Mouse (Mus musculus) midbrain, embryonic 15.5 days (tissue): ENCODE measurements around the gene Hcn3. TPM values are rescaled to one million over a fixed set of nuclear protein-coding genes. Genes with fewer than 3 reads are reported as not detected.

Experiments
- ATAC-seq: fragments of 200-750 bp; cut with Nextera tagmentation; replicated peaks from 2 replicates; pipeline ENCODE4 v1.8.0; 2017; ENCODE audit warnings: moderate TSS enrichment
- H3K27ac ChIP-seq: fragments of 300-500 bp; sonication (generic); 2 replicates; pipeline ENCODE4 v1.5.1; 2015; ENCODE audit warnings: mild to moderate bottlenecking, inconsistent platforms
- H3K27me3 ChIP-seq: fragments of 300-500 bp; sonication (generic); replicated peaks from 2 replicates; pipeline ENCODE4 v1.6.1; 2015; ENCODE audit warnings: inconsistent platforms
- H3K36me3 ChIP-seq: fragments of 300-500 bp; sonication (generic); replicated peaks from 2 replicates; pipeline ENCODE4 v1.6.1; 2015; ENCODE audit warnings: inconsistent platforms
- H3K4me1 ChIP-seq: fragments of 300-500 bp; sonication (generic); 2 replicates; pipeline ENCODE4 v1.6.1; 2015; ENCODE audit warnings: inconsistent platforms
- H3K4me2 ChIP-seq: fragments of 300-500 bp; sonication (generic); 2 replicates; pipeline ENCODE4 v1.6.1; 2015; ENCODE audit warnings: inconsistent platforms, mild to moderate bottlenecking, moderate library complexity
- H3K4me3 ChIP-seq: fragments of 300-500 bp; sonication (generic); 2 replicates; pipeline ENCODE4 v1.5.1; 2015; ENCODE audit warnings: mild to moderate bottlenecking, inconsistent platforms
- H3K9ac ChIP-seq: fragments of 300-500 bp; sonication (generic); 2 replicates; pipeline ENCODE4 v1.6.1; 2015; ENCODE audit warnings: mild to moderate bottlenecking, inconsistent platforms
- H3K9me3 ChIP-seq: fragments of 300-500 bp; sonication (generic); 2 replicates; pipeline ENCODE4 v1.6.1; 2016; ENCODE audit warnings: inconsistent platforms
- WGBS: fragments of 180-500 bp; shearing (Covaris S2); methylation state at CpG from one replicate; pipeline ENCODE4 v1.1.7; 2015; ENCODE audit warnings: mixed read lengths; 5-methylcytosine and 5-hydroxymethylcytosine counted together
- polyA plus RNA-seq: library from polyadenylated mRNA; unstranded; fragments of >200 nt; fragmentation: Nextera tagmentation; extraction: Ambion mirVana; gene quantifications from 2 replicates; pipeline ENCODE4 v1.2.1, GENCODE M21; 2015

Hcn3 gene
- polyA plus RNA-seq, 1 experiment from 2014 or later = 59.8 TPM

DNA sequence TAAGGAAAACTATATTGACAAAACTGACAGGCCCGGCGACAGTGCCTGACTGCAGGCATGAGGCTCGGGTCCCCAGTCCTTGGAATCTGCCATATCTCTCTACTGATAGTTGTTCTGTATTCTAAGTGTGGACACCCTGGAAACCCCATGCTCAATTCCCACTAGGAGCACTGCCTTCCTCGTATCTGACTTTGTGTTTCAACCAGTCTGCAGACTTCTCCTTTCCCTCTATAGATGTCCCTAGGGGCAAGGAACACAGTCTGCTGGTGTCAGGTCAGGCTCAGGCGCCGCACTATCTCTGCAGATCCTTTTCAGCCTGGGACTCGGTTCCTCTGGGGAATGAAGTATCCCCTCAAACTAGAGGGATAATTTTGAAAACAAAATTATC, 26.9 kb downstream of the Hcn3 start:
- ATAC-seq = no peak
- H3K9ac ChIP-seq = no peak overlapping the region

GRCm38 (mm10) chr3:89132285-89133062, 27.5 kb downstream of the Hcn3 start:
- Histone ChIP-seq H3K4me1 (peaks cover 7% of the 10 kb centered on the region; the same call in 1 of the 2 replicates), H3K27me3 (no peaks in the 10 kb centered on the region), H3K27ac (no peak overlapping the region), H3K9ac (peak overlapping the region; percentile 28; the same call in 1 of the 2 replicates), H3K36me3 (no peaks in the 10 kb centered on the region), H3K4me2 (peak overlapping the region; percentile 54), H3K9me3 (no peaks in the 10 kb centered on the region), H3K4me3 (peak overlapping the region; percentile 30)
- ATAC-seq = peak; percentile 20; the same call in 1 of the 2 replicates
- 14% methylated on average over 30 of the region's 30 CpGs for WGBS

More for the DNA sequence above, 26.9 kb downstream of the Hcn3 start:
- Histone ChIP-seq H3K27me3 (no peaks in the 10 kb centered on the region), H3K36me3 (no peaks in the 10 kb centered on the region), H3K4me3 (no peak overlapping the region), H3K4me1 (peaks cover 7% of the 10 kb centered on the region; the same call in 1 of the 2 replicates), H3K9me3 (no peaks in the 10 kb centered on the region), H3K27ac (no peak overlapping the region), H3K4me2 (no peak overlapping the region)
- WGBS = 83% methylated on average over 7 of the region's 7 CpGs

- no peak overlapping the region for H3K4me3 ChIP-seq
- no peaks in the 10 kb centered on the region for H3K36me3 ChIP-seq
- H3K27me3 ChIP-seq = no peaks in the 10 kb centered on the region
Observed at GRCm38 (mm10) chr3:89131816-89132215, 28.2 kb downstream of the Hcn3 start.

DNA sequence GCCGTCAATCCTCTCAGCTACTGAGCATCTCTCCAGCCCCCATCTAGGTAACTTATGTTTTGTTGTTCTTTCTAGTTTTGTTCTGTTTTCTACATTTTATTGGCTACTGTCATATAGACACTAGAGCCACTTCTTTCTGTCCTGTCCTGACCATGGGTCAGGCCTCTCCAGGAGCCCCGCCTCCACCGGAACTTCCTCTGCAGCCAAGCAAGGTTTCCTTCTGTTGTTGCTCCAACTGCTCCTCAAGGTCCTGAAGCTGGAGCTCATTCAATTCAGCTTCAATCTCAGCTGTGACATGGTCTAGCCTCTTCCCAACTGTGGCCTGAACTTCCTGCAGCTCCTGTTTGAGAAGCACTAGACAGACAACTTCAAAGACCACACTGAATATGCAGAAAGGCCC, 30.1 kb downstream of the Hcn3 start:
- H3K27ac ChIP-seq = no peak overlapping the region
- H3K4me1 ChIP-seq = peaks cover 7% of the 10 kb centered on the region; the same call in 1 of the 2 replicates
- no peak for ATAC-seq
- H3K27me3 ChIP-seq = no peaks in the 10 kb centered on the region
- no peak overlapping the region for H3K9ac ChIP-seq
- H3K4me2 ChIP-seq = no peak overlapping the region
- H3K36me3 ChIP-seq = no peaks in the 10 kb centered on the region
- no peaks in the 10 kb centered on the region for H3K9me3 ChIP-seq
- H3K4me3 ChIP-seq = no peak overlapping the region
- 96% methylated on average over 3 of the region's 3 CpGs for WGBS

More at GRCm38 (mm10) chr3:89131816-89132215, 28.2 kb downstream of the Hcn3 start:
- peak overlapping the region; percentile 54 for H3K4me2 ChIP-seq
- H3K27ac ChIP-seq = no peak overlapping the region
- H3K4me1 ChIP-seq = peaks cover 7% of the 10 kb centered on the region; the same call in 1 of the 2 replicates
- H3K9ac ChIP-seq = peak overlapping the region; percentile 28; the same call in 1 of the 2 replicates
- ATAC-seq = no peak
- H3K9me3 ChIP-seq = no peaks in the 10 kb centered on the region
- WGBS = 47% methylated on average over 4 of the region's 4 CpGs

DNA sequence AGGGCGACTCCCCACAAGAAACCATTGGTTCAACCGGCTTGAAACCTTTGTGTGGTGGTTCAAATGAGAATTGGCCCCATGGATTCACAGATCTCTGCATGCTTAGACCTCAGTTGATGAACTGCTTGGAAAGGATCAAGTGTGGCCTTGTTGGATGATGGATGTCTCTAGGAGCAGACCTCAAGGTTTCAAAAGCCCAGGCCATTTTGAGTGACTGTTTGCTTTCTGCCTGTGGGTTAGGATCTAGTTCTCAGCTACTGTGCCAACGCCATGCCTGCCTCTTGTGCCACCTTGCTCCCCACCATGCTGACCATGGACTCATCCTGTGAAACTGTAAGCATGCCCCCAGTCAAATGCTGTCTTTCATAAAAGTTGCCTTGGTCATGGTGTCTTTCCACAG, 34.0 kb downstream of the Hcn3 start:
- Histone ChIP-seq H3K4me3 (no peak overlapping the region), H3K4me1 (no peaks in the 10 kb centered on the region), H3K27ac (no peak overlapping the region), H3K4me2 (no peak overlapping the region), H3K27me3 (no peaks in the 10 kb centered on the region), H3K36me3 (no peaks in the 10 kb centered on the region), H3K9me3 (no peaks in the 10 kb centered on the region), H3K9ac (no peak overlapping the region)
- ATAC-seq = no peak
- WGBS = 89% methylated on average over 3 of the region's 3 CpGs

GRCm38 (mm10) chr3:89124241-89124640, 35.8 kb downstream of the Hcn3 start:
- no peak overlapping the region for H3K4me2 ChIP-seq
- no peaks in the 10 kb centered on the region for H3K36me3 ChIP-seq
- H3K4me1 ChIP-seq = no peaks in the 10 kb centered on the region
- H3K4me3 ChIP-seq = no peak overlapping the region
- ATAC-seq = no peak
- H3K9me3 ChIP-seq = no peaks in the 10 kb centered on the region
- H3K27ac ChIP-seq = no peak overlapping the region
- 77% methylated on average over 3 of the region's 3 CpGs for WGBS
- H3K27me3 ChIP-seq = no peaks in the 10 kb centered on the region
- no peak overlapping the region for H3K9ac ChIP-seq

GRCm38 (mm10) chr3:89123313-89123712, 36.7 kb downstream of the Hcn3 start:
- H3K27me3 ChIP-seq = no peaks in the 10 kb centered on the region
- H3K9me3 ChIP-seq = no peaks in the 10 kb centered on the region
- no peak overlapping the region for H3K27ac ChIP-seq
- H3K4me1 ChIP-seq = no peaks in the 10 kb centered on the region
- no peak overlapping the region for H3K4me2 ChIP-seq
- no peaks in the 10 kb centered on the region for H3K36me3 ChIP-seq
- no peak overlapping the region for H3K9ac ChIP-seq
- WGBS = 81% methylated on average over 2 of the region's 2 CpGs
- ATAC-seq = no peak
- no peak overlapping the region for H3K4me3 ChIP-seq

DNA sequence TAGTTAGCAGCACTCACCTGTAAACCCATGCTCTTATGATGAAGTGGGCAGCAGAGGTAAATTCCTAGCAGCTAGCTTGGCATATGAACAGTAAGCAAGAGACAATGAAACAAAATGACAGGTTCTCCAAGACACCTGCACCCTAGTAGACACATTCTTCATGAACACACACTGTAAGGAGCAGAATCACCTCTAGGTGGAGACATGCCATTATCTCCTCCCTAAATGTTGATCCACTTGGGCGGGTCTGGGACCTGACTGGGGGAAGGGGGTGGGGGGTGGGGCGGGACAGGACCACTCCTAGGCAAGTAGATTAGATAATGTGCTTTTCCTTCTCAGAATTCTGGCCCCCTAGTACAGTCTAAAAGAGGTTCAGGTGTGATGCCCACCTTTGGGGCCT, 44.5 kb downstream of the Hcn3 start:
- Histone ChIP-seq H3K4me1 (no peaks in the 10 kb centered on the region), H3K27ac (no peak overlapping the region), H3K9ac (no peak overlapping the region), H3K36me3 (no peaks in the 10 kb centered on the region), H3K27me3 (no peaks in the 10 kb centered on the region), H3K9me3 (no peaks in the 10 kb centered on the region), H3K4me3 (no peak overlapping the region), H3K4me2 (no peak overlapping the region)
- no peak for ATAC-seq
- WGBS = 11% methylated on average over 2 of the region's 2 CpGs

DNA sequence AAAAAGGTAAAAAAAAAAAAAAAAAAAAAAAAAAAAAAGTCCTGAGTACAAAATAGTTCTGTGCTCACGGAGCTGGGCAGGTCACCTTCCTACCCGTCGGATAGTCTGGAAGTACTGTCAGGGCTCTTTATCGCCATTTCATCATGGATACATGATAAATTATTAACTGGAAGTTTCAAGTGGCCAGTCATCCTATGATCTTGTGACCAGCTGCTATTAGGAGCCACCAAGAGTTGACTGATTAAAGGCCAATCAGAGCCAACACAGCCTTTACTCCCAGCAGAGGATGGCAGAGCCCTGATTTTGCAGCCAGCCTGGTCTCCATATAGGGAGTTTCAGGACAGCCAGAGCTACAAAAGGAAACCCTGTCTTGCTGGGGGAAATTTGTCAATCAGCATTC, 46.9 kb downstream of the Hcn3 start:
- Histone ChIP-seq H3K36me3 (no peaks in the 10 kb centered on the region), H3K9me3 (no peaks in the 10 kb centered on the region), H3K4me1 (no peaks in the 10 kb centered on the region), H3K27me3 (no peaks in the 10 kb centered on the region), H3K9ac (no peak overlapping the region), H3K4me2 (no peak overlapping the region), H3K27ac (no peak overlapping the region), H3K4me3 (no peak overlapping the region)
- ATAC-seq = no peak
- 85% methylated on average over 4 of the region's 4 CpGs for WGBS

DNA sequence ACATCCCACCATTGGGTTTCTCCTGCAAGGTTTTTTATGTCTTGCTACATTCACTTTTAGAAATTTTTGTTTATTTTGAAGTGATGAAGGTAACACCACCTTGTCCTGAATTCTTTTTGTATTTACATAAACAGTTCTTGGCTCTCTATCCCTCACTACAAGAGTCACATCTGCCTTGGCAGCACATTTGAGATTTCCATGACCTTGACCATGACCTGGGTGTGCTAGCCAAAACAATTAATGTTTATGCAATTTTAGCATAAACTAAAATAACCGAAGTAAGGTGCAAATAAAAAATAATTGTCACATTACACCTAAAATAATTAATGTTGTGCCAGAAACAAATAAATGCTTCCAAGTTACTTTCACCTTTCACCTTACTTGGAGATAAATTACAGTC, 51.9 kb downstream of the Hcn3 start:
- no peak for ATAC-seq
- 77% methylated on average over 1 of the region's 1 CpGs for WGBS

DNA sequence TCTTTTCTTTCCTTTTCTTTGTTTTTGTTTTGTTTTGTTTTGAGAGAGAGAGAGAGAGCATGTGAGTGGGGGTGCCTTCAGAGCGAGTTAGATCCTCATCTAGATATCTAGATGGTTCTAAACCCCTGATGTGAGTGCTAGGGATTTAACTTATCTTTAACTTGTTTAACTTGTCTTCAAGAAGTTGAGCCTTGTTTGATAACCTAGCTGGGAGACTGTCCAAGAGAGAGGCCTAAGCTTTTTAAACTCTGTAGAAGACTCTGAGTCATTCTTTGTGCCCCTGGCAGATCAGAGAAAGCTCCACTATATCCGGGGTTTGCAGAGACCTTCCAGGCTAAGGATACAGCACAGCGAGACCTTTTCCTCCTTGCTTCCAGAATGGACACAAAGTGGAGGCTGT, 52.5 kb downstream of the Hcn3 start:
- H3K36me3 ChIP-seq = no peaks in the 10 kb centered on the region
- H3K27me3 ChIP-seq = no peaks in the 10 kb centered on the region
- no peak overlapping the region for H3K27ac ChIP-seq
- no peak overlapping the region for H3K9ac ChIP-seq
- no peak for ATAC-seq
- H3K4me3 ChIP-seq = no peak overlapping the region
- no peaks in the 10 kb centered on the region for H3K9me3 ChIP-seq
- H3K4me1 ChIP-seq = peaks cover under 1% of the 10 kb centered on the region; the same call in 1 of the 2 replicates
- 82% methylated on average over 3 of the region's 3 CpGs for WGBS
- no peak overlapping the region for H3K4me2 ChIP-seq

More for the DNA sequence above, 51.9 kb downstream of the Hcn3 start:
- no peaks in the 10 kb centered on the region for H3K9me3 ChIP-seq
- H3K4me2 ChIP-seq = no peak overlapping the region
- no peak overlapping the region for H3K4me3 ChIP-seq
- H3K36me3 ChIP-seq = no peaks in the 10 kb centered on the region
- no peak overlapping the region for H3K27ac ChIP-seq
- no peaks in the 10 kb centered on the region for H3K4me1 ChIP-seq
- H3K9ac ChIP-seq = no peak overlapping the region
- H3K27me3 ChIP-seq = no peaks in the 10 kb centered on the region

GRCm38 (mm10) chr3:89106881-89107280, 53.1 kb downstream of the Hcn3 start:
- H3K27me3 ChIP-seq = no peaks in the 10 kb centered on the region
- no peak overlapping the region for H3K4me2 ChIP-seq
- no peaks in the 10 kb centered on the region for H3K36me3 ChIP-seq
- H3K4me3 ChIP-seq = no peak overlapping the region
- no peak overlapping the region for H3K9ac ChIP-seq
- peaks cover 5% of the 10 kb centered on the region; the same call in 1 of the 2 replicates for H3K4me1 ChIP-seq
- H3K9me3 ChIP-seq = no peaks in the 10 kb centered on the region
- no peak overlapping the region for H3K27ac ChIP-seq
- ATAC-seq = no peak

DNA sequence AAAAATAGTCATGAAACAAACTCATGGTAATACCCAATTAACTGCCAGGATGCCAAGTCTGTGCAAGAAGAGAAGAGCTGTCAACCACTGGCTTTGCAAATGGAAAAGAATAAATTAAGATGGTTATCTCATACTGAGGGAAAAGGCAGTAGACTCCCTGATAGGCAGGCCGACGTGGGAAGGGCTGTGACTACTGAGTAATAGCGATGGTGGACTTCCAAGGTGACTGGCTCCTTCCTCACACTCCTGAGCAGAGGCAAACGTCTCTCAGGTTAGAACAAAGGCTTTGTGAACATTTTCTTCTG, 56.8 kb downstream of the Hcn3 start:
- no peak overlapping the region for H3K4me2 ChIP-seq
- no peak for ATAC-seq
- H3K9ac ChIP-seq = no peak overlapping the region
- peaks cover 4% of the 10 kb centered on the region; the same call in 1 of the 2 replicates for H3K36me3 ChIP-seq
- H3K4me1 ChIP-seq = peaks cover 34% of the 10 kb centered on the region
- no peak overlapping the region for H3K27ac ChIP-seq
- H3K27me3 ChIP-seq = no peaks in the 10 kb centered on the region
- H3K4me3 ChIP-seq = no peak overlapping the region
- WGBS = 81% methylated on average over 4 of the region's 4 CpGs
- H3K9me3 ChIP-seq = no peaks in the 10 kb centered on the region
